Mouse (Mus musculus): Measurements from ENCODE around the gene Trim52. TPM values are rescaled to one million over a fixed set of nuclear protein-coding genes. Genes with fewer than 3 reads are reported as not detected.

Gene Trim52
- not detected in 2 replicates for polyA plus RNA-seq (2012; rRNA removed)

DNA sequence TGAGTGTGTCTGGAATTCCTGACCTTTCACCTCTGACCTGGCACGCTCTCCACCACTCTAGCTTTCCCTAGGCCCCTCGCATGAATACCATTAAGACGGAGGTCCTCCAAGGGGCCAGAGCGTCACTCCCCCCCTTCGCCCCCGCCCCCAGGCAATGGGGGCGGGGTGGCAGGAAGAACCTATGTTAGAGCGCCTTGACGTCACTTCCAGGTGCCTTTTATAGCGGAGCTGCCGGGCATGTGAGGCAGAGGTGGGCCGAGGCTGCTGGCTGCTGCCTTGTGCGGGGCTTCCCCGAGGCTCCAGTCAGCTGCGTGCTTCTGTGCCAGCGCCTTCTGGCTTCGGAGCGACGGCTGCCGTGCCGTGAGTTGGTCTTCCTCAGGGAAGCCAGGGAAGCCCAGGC lies at the start of gene Trim52:
TSS of gene Trim52 (plus strand) at position 219 of the 400 bp plus-strand sequence.
- no peak for DNase-seq (ENCODE audit: low read depth)
- no peak for TF ChIP-seq CTCF (IDR thresholded peaks at IDR 0.05; ENCODE audit: borderline replicate concordance, extremely low read depth, insufficient read depth, insufficient read length)
- no peak for TF ChIP-seq POLR2A (IDR thresholded peaks at IDR 0.05; ENCODE audit: borderline replicate concordance, extremely low read depth, insufficient read depth, insufficient read length, poor library complexity, severe bottlenecking)

DNA sequence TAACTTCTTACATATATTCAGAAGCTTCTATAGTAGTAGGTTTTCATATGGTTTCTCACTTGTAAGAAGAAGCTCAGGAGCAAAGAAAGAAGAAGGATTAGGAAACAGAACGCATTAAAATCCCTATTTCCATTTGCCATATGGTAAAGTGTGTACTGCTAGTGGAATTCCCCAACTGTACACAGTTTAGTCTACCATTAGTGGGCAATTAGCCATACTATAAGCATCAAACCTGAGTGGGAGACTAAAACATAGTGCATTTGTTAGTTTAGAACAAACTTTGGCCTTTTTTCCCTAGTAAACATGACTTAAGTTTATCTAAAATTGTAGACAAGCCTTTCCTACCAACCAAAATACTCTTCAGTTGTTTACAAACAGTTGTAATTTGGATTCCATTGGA lies 33.4 kb upstream of the Trim52 start:
- DNase-seq (ENCODE audit: low read depth) = no peak
- TF ChIP-seq CTCF (IDR thresholded peaks at IDR 0.05; ENCODE audit: borderline replicate concordance, extremely low read depth, insufficient read depth, insufficient read length) (no peak), POLR2A (IDR thresholded peaks at IDR 0.05; ENCODE audit: borderline replicate concordance, extremely low read depth, insufficient read depth, insufficient read length, poor library complexity, severe bottlenecking) (no peak)

DNA sequence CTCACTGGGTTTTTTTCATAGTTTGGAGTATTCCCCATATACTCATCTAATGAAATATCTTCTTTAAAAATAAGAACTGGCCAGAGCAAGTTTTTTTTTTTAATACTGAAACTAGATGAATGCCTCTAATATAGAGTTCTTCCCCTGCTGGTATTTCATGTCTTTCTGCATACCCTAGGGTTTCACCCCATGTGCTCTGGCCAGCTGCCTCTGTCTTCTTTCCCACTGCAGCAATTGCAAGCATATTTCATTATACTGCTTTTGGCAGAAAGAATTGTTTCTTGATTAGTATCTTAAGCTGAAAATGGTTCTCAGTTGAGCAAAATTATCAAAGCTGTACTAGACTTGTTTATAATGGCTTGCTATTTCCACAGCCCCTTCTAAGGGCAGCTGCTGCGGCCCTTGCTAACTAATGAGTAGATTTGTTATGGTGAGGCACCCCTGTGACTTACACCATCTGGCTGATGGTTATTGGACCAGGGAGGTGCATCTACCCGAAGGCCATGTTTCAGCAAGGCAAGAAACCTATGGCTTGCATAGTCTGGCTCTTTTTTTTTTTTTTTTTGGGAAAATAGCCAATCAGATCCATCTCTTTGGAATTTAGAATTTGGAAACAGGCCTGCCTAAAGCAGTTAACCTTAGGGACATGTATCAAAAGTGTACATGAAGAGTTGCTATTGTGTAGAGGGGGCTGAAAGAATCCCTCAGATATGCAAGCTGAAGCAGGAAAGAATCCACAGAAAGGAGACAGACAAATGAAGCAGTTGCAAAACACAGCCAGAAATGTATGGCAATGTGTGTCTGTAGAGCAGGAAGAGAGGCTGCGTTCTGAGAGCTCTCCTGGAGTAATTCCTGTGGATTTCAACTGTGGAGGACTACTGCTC lies 30.6 kb upstream of the Trim52 start:
- TF ChIP-seq POLR2A (IDR thresholded peaks at IDR 0.05; ENCODE audit: borderline replicate concordance, extremely low read depth, insufficient read depth, insufficient read length, poor library complexity, severe bottlenecking) = no peak
- DNase-seq (ENCODE audit: low read depth) = peak; percentile 62

DNA sequence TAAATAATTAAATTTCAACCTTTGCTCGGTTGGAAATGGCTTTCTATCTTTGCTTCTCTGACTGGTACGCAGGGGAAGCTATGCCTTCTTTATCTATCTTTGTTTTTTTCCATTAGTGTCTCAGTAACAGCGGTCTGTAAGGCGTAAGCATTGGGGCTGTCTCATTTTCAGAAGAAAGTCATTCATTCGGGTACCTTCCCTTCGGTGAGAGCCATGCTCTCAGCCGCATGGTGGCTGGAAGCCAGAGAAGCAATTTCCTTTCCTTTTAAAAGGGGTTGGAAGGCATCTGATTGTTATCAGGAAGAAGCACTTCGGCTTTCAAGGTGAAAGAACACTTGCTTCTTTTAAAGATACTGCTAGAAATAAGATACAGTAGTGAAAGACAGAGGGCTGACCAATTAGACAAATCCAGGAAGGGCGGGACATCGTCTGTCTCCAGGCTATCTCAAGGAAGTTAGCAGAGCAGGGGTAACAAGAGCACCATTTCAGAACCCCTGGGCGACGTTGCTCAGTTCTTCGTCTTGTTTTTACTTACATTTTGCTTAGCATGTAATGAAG lies 17.4 kb upstream of the Trim52 start:
- DNase-seq (ENCODE audit: low read depth) = peak; percentile 36
- no peak for TF ChIP-seq CTCF (IDR thresholded peaks at IDR 0.05; ENCODE audit: borderline replicate concordance, extremely low read depth, insufficient read depth, insufficient read length)
- TF ChIP-seq POLR2A (IDR thresholded peaks at IDR 0.05; ENCODE audit: borderline replicate concordance, extremely low read depth, insufficient read depth, insufficient read length, poor library complexity, severe bottlenecking) = no peak

DNA sequence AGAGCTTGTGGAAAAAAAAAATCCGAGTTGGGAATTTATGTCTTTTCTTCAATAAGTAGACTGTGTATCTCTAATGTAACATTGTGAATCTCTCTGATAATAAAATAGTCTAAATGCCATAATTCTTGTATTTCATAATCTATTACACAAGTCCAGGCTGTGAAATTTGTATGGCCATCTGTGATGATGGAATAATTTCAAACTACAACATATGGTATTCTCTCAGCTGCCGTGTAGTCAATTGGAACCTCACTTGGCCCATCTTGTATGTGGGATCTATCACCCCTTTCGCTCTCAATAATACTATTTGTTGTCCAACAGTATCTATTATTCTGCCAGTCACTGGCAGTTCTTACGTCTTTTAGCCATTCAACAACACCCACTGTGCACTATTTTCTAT lies 9.2 kb upstream of the Trim52 start:
- peak; percentile 17 for DNase-seq (ENCODE audit: low read depth)
- TF ChIP-seq POLR2A (IDR thresholded peaks at IDR 0.05; ENCODE audit: borderline replicate concordance, extremely low read depth, insufficient read depth, insufficient read length, poor library complexity, severe bottlenecking) (no peak), CTCF (IDR thresholded peaks at IDR 0.05; ENCODE audit: borderline replicate concordance, extremely low read depth, insufficient read depth, insufficient read length) (no peak)

DNA sequence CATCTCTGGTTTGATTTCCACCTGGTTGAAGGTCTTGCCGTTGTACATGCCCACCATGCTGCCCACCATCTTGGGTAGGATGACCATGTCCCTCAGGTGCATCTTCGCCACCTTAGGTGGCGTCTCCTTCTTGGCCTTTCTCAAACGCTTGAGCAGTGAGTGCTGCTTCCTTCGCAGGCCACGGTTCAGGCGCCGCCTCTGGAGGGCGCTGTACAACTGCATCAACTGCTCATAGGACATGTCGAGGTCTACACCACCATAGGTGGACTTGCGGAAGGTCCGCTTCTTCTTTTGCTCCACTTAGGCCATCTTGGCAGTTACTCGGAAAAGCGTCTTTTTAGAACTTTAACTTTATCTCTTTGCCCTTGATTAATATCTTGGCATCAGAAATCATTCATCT lies 5.1 kb upstream of the Trim52 start:
- TF ChIP-seq CTCF (IDR thresholded peaks at IDR 0.05; ENCODE audit: borderline replicate concordance, extremely low read depth, insufficient read depth, insufficient read length) (no peak), POLR2A (IDR thresholded peaks at IDR 0.05; ENCODE audit: borderline replicate concordance, extremely low read depth, insufficient read depth, insufficient read length, poor library complexity, severe bottlenecking) (no peak)
- no peak for DNase-seq (ENCODE audit: low read depth)

DNA sequence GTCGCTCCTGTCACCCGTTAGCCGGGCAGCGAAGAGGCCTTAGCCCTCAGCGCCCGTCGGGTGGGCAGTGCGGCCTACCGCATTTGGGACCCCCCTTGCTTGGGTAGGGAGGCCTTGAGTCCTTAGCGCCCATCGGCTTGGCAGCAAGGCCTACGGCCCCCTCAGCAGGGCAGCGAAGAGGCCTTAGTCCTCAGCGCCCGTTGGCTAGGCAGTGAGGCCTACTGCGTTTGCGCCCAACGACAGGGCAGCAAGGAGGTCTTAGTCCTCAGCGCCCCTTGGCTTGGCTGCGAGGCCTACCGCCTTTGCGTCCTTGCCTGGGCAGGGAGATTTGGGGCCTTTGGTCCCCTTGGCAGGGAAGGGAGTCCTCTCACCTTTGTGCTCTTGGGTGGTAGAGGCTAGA lies 427 bp downstream of the Trim52 start:
- no peak for TF ChIP-seq POLR2A (IDR thresholded peaks at IDR 0.05; ENCODE audit: borderline replicate concordance, extremely low read depth, insufficient read depth, insufficient read length, poor library complexity, severe bottlenecking)
- TF ChIP-seq CTCF (IDR thresholded peaks at IDR 0.05; ENCODE audit: borderline replicate concordance, extremely low read depth, insufficient read depth, insufficient read length) = no peak
- DNase-seq (ENCODE audit: low read depth) = no peak

DNA sequence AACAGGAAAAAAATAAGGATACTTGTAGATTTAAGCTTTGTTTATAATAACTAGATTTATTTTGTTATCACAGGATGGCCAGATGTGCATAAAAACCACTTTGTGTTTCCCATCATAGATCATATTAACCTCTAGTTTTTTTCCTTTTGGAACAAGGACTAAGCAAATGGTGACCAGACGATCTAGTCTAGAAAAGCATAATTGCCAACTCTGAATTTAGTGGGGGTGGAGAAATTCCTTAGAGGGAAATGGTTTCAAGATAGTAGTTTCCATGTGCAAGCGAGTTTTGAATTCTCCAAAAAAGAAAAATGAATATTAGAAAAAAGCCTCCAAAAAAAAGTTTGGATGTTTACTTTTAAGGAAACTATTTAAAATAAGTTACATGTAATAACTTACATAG lies 13.4 kb downstream of the Trim52 start:
- no peak for TF ChIP-seq CTCF (IDR thresholded peaks at IDR 0.05; ENCODE audit: borderline replicate concordance, extremely low read depth, insufficient read depth, insufficient read length)
- DNase-seq (ENCODE audit: low read depth) = no peak

DNA sequence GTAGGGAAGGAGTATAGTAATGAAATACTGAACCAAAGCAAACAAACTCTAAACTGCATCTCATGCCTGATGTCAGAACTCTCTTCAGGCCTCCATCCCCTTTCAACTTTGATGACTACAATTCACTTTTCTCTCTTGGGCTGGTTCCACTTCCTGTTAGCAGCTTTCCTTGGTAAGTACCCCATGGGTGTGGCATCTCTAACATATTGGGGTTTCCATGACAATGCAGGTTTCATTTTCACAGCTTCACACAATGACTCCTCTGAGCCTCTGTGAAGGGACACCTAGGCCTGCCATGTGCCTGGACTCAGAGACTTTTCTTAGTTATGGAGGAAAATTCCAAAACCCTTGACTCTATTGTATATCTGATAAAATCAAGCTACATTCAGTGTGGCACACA lies 30.3 kb downstream of the Trim52 start:
- no peak for TF ChIP-seq POLR2A (IDR thresholded peaks at IDR 0.05; ENCODE audit: borderline replicate concordance, extremely low read depth, insufficient read depth, insufficient read length, poor library complexity, severe bottlenecking)
- TF ChIP-seq CTCF (IDR thresholded peaks at IDR 0.05; ENCODE audit: borderline replicate concordance, extremely low read depth, insufficient read depth, insufficient read length) = no peak
- no peak for DNase-seq (ENCODE audit: low read depth)

DNA sequence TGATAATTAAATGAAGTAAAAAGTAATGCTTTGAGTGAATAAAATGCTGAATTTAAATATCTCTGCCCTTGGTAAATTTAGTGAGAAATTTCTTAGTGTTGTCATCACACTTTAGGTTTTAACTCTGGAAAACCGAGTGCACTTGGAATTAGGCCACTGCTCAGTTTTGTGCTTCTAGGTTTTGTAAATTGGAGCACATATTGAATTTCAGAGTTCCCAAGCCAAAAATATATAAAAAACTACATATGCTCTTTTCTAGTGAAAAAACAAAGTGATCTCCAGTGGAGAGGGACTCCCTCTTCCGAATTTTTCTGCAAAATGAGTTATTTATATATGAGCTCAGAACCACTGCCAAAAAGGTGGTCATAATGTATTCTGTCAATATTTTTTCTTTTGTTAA lies 45.2 kb downstream of the Trim52 start:
- no peak for DNase-seq (ENCODE audit: low read depth)
- TF ChIP-seq POLR2A (IDR thresholded peaks at IDR 0.05; ENCODE audit: borderline replicate concordance, extremely low read depth, insufficient read depth, insufficient read length, poor library complexity, severe bottlenecking) (no peak), CTCF (IDR thresholded peaks at IDR 0.05; ENCODE audit: borderline replicate concordance, extremely low read depth, insufficient read depth, insufficient read length) (no peak)

DNA sequence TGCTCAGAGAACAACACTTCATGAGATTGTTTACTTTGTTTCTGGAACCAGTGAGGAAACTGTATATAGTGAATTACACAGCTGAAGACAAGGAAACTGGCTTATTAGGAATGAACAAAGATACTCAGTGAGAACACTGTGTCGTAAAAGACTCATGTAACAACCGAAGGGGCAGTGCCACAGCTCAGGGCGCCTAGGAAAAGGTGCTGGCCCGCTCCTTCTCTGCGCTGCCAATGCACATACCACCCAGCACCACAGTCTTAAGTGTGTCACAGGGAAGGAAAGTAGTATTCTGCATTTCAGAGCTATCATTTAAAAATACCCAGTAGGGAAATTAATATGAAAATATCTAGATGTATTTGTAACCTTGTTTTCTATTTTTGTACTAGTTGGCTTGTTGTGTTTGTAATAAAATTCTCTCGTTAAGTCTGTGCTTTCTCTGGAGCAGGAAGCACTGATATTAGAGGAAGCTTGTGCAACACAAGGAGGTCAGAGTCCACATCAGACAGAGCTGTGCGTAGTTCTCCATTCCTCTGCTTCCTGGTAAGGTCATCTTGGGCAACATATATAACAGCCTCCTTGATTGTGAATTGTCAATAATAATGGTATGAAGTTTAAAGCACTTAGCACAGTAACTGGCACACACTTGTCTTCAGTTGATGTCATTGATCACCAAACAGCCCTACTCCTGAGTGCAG lies 49.0 kb downstream of the Trim52 start:
- no peak for DNase-seq (ENCODE audit: low read depth)
- TF ChIP-seq CTCF (IDR thresholded peaks at IDR 0.05; ENCODE audit: borderline replicate concordance, extremely low read depth, insufficient read depth, insufficient read length) (no peak), POLR2A (IDR thresholded peaks at IDR 0.05; ENCODE audit: borderline replicate concordance, extremely low read depth, insufficient read depth, insufficient read length, poor library complexity, severe bottlenecking) (no peak)

Measured in brain, embryonic 14.5 days (tissue).